Mouse (Mus musculus): Measurements from ENCODE around the gene Kbtbd2. TPM values are rescaled to one million over a fixed set of nuclear protein-coding genes. Genes with fewer than 3 reads are reported as not detected.
A peak's percentile ranks its signal among the peaks of the same experiment; 100 is the strongest.

Gene Kbtbd2
- total RNA-seq, 4 experiments from 2014 or later = 49.4 to 68.1 (median 56.8) TPM

DNA sequence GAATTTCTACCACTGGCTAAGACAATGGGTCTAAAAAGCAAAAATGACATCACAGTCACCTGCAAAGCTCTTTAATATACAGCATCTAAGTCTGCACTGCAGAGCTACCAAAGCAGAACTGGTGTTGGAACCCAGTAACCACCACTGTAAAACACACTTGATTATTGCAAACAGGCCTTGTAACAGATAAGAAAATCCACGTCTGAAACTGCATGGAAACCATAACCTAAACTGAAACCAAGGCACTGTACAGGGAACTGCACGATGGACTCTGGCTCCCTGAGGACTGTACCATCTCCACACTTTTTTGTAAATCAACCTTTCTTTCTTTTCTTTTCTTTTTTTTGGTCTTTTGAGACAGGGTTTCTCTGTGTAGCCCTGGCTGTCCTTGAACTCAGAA lies 9.9 kb downstream of the Kbtbd2 start:
- no peak for DNase-seq (ENCODE audit: low spot score in 2 of 2)

DNA sequence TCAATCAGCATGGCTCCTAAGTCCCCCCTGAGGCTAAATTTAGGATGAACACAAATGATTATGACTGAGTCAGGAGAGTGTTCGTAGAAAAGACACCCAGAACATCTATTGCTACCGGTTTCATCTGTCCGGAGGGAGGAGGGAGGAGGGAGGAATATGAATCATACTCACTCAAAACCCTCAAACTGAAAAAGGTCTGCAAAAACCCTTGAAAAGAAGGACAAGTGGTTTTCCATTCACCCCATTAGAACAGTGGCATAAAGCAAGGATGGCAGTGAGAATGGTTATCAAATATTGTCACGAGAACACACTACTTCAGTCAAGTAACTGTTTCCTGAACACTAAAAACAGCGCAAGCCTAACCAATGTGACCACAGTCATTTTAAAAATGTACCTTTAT lies 12.5 kb downstream of the Kbtbd2 start:
- no peak for DNase-seq (ENCODE audit: low spot score in 2 of 2)

- DNase-seq (ENCODE audit: low spot score in 2 of 2) = no peak
Measured at GRCm38 (mm10) chr6:56783561-56784272, 13.9 kb downstream of the Kbtbd2 start.

- DNase-seq (ENCODE audit: low spot score in 2 of 2) = no peak
Measured at GRCm38 (mm10) chr6:56779636-56780035, 18.0 kb downstream of the Kbtbd2 start.

GRCm38 (mm10) chr6:56775816-56776215 lies 21.8 kb downstream of the Kbtbd2 start:
- DNase-seq (ENCODE audit: low spot score in 2 of 2) = no peak

GRCm38 (mm10) chr6:56765696-56766095 lies 31.9 kb downstream of the Kbtbd2 start:
- no peak for DNase-seq (ENCODE audit: low spot score in 2 of 2)

- DNase-seq (ENCODE audit: low spot score in 2 of 2) = no peak
Measured at GRCm38 (mm10) chr6:56765265-56765664, 32.3 kb downstream of the Kbtbd2 start.

GRCm38 (mm10) chr6:56759324-56759723 lies 38.3 kb downstream of the Kbtbd2 start:
- no peak for DNase-seq (ENCODE audit: low spot score in 2 of 2)

- no peak for DNase-seq (ENCODE audit: low spot score in 2 of 2)
Measured at GRCm38 (mm10) chr6:56756117-56756516, 41.5 kb downstream of the Kbtbd2 start.

DNA sequence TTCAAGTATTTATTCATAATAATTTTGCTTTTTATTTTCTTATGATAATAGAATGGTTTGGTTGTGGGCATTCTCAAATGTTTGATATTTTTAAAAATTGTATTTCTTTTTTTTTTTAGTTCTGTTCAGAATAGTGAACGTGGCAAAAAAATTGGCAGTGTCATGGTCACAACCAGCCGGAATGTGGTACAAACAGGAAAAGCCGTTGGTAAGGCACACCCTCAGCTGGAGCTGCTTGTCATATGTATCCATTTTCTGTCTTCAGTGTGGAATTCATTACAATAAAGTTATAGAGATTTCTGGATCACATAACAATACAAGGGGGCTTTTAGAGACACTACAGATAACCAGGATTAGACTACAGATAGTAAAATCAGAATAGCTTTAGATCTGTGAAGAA lies 43.9 kb downstream of the Kbtbd2 start:
- DNase-seq (ENCODE audit: low spot score in 2 of 2) = no peak

DNA sequence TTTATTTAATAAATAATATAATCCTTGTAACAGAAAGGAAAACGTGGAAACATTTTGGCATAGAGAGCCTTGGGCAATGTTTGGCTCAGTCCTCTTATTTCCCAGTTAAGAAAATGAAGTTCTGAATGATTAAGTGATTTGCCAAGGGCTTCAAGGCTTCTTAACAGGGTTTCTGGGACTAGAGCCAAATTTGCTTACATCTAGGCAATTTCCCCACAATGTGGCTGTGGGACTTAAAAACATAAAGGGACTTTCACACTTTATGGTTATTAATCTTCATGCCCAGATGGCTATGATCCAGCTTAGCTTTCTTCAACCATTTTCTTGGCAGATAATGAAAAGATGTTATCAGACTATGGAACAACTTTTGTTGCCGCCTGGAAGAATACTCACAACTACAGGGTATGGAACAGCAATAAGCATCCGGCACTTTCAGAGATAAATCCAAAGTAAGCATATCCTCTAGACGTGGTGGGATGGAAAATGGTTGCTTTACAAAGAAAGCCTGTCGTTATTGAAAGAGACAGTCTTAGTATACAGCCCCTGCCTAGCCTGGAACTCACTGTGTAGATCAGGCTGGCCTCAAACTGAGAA lies 51.6 kb downstream of the Kbtbd2 start:
- no peak for DNase-seq (ENCODE audit: low spot score in 2 of 2)

DNA sequence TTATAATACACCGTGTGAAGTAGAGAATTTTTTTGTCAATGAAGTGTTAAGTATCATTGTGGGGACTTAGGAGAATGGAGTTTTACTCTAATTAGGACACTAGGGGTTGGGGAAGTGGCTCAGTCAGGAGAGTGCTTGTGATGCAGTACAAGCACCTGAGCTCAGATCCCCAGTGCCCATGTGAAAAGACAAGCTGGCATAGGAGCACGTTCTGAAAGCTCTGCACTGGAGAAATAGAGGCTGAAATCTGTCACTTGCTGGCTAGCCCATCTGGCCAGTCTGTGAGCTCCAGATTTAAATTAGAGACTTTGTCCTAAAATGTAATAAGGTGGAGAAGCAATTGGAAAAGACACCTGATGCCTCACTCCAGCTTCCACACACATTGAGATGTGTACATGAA lies 65.1 kb downstream of the Kbtbd2 start:
- peak in 1 of 2 experiments; percentile 22 for DNase-seq (ENCODE audit: low spot score in 2 of 2)

Other genes starting within 250 kb of the Kbtbd2 start
- 1 to 10 TPM; 5.0 to 7.2 (median 5.5) TPM for gene Pde1c, start 228.7 kb downstream of the Kbtbd2 start, total RNA-seq (2022)
- gene Lsm5, start 93.1 kb downstream of the Kbtbd2 start, total RNA-seq (2022) = 10 to 100 TPM in 3 of 4 experiments, 1 to 10 TPM in 1; 8.4 to 20.5 (median 15.1) TPM
- 10 to 100 TPM; 39.9 to 53.0 (median 47.3) TPM for gene Avl9, start 82.9 kb downstream of the Kbtbd2 start, total RNA-seq (2022)
- 10 to 100 TPM; 27.4 to 37.3 (median 30.9) TPM for gene Fkbp9, start 34.2 kb upstream of the Kbtbd2 start, total RNA-seq (2022)
- gene Nt5c3, start 126.1 kb upstream of the Kbtbd2 start, total RNA-seq (2022) = 10 to 100 TPM; 35.6 to 39.9 (median 37.9) TPM
- under 1 TPM in 3 of 4 experiments, not detected in 1; 0.25 to 0.80 (median 0.43) TPM for gene Vmn1r4, start 126.2 kb upstream of the Kbtbd2 start, total RNA-seq (2022)
- gene Vmn1r5, start 172.5 kb upstream of the Kbtbd2 start, total RNA-seq (2022) = not detected
- gene Vmn1r6, start 199.4 kb upstream of the Kbtbd2 start, total RNA-seq (2022) = not detected
- not detected for gene Vmn1r7, start 227.5 kb upstream of the Kbtbd2 start, total RNA-seq (2022)
- not detected for gene Vmn1r8, start 234.5 kb upstream of the Kbtbd2 start, total RNA-seq (2022)

All from layer of hippocampus, adult 8-10 months (tissue).